Mouse (Mus musculus): ENCODE measurements around the gene Olfr66. TPM values are rescaled to one million over a fixed set of nuclear protein-coding genes. Genes with fewer than 3 reads are reported as not detected.
A peak's percentile ranks its signal among the peaks of the same experiment; 100 is the strongest.

The Olfr66 gene
- polyA plus RNA-seq, 1 experiment from 2014 or later: not detected

DNA sequence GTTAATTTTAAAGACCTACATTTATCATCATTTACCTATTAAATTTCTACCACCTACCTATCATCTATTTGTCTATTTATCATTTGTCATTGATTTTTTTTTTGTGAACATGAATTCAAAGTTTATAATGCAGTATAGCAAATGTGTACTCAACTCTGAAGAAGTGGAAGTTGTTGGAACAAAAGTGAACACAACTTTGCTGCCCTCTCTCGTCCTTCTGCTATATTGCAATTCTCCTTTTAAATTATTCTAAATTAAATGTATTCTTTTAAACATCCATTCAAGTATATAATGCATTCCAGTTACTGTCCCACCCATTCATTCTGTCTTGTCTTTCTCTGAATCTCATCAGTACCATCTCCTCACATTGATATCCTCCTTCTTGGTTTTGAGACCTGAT is 13.0 kb downstream of the Olfr66 start:
- 6% methylated on average over 1 of the region's 1 CpGs for WGBS
- no peak for ATAC-seq (ENCODE audit: low FRiP score, low TSS enrichment)

DNA sequence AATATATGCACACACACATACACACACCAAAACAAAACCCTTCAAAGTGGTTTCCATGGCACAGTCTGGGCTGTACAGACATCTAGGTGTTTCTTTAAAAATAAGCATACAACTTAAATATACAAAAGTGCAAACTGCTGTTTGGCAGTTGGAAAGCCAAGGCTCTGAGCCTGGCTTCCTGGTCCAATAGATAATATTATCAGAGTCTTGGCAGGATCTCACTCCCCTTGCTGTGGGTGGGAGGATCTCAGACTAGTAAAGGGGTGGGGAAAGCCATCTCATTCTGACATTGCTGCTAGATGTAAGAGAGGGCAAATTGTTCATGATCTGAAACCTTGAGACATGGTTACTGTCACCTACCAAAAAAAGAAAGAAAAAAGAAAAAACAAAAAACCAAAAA is 15.4 kb downstream of the Olfr66 start:
- no peaks in the 10 kb centered on the region for H3K36me3 ChIP-seq (ENCODE audit: insufficient read depth, low read length)
- no peaks in the 10 kb centered on the region for H3K4me1 ChIP-seq (ENCODE audit: insufficient read depth, low read length)
- H3K9me3 ChIP-seq (ENCODE audit: low read length): no peaks in the 10 kb centered on the region
- H3K4me2 ChIP-seq (replicated peaks; ENCODE audit: low read depth, low read length): no peak overlapping the region
- H3K27ac ChIP-seq (ENCODE audit: low read length): no peak overlapping the region
- H3K9ac ChIP-seq (replicated peaks; ENCODE audit: low read length): no peak overlapping the region
- ATAC-seq (ENCODE audit: low FRiP score, low TSS enrichment): no peak
- H3K4me3 ChIP-seq (ENCODE audit: low read length): no peak overlapping the region
- no peaks in the 10 kb centered on the region for H3K27me3 ChIP-seq (ENCODE audit: insufficient read depth, low read length)

More for the DNA sequence above, 13.0 kb downstream of the Olfr66 start:
- Histone ChIP-seq H3K9ac (replicated peaks; ENCODE audit: low read length) (no peak overlapping the region), H3K4me2 (replicated peaks; ENCODE audit: low read depth, low read length) (no peak overlapping the region), H3K27ac (ENCODE audit: low read length) (no peak overlapping the region), H3K4me1 (ENCODE audit: insufficient read depth, low read length) (no peaks in the 10 kb centered on the region), H3K9me3 (ENCODE audit: low read length) (no peaks in the 10 kb centered on the region), H3K4me3 (ENCODE audit: low read length) (no peak overlapping the region), H3K36me3 (ENCODE audit: insufficient read depth, low read length) (no peaks in the 10 kb centered on the region), H3K27me3 (ENCODE audit: insufficient read depth, low read length) (no peaks in the 10 kb centered on the region)

DNA sequence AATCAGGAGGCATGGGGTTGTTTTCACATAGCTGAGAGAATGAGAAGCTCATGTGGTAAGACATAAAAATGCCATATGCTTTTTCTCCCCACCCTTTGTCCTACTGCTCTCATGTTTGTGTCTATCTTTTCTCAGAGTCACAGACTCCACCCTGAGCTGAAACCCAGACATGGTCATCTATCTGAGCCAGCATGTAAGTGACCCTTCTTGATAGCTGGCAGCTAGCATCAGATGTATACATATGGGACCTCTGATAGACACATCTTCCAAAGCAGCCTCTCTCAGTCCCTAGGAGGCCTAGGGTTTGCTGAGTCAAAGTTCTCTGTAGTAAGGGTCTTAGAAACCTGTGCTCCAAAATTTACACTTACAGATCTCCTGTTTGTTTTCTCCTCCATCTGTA is 20.3 kb downstream of the Olfr66 start:
- Histone ChIP-seq H3K4me1 (ENCODE audit: insufficient read depth, low read length) (no peaks in the 10 kb centered on the region), H3K27ac (ENCODE audit: low read length) (no peak overlapping the region), H3K4me2 (replicated peaks; ENCODE audit: low read depth, low read length) (no peak overlapping the region), H3K4me3 (ENCODE audit: low read length) (no peak overlapping the region), H3K27me3 (ENCODE audit: insufficient read depth, low read length) (no peaks in the 10 kb centered on the region), H3K36me3 (ENCODE audit: insufficient read depth, low read length) (no peaks in the 10 kb centered on the region), H3K9me3 (ENCODE audit: low read length) (no peaks in the 10 kb centered on the region), H3K9ac (replicated peaks; ENCODE audit: low read length) (no peak overlapping the region)
- peak; percentile 54; the same call in 1 of the 2 replicates for ATAC-seq (ENCODE audit: low FRiP score, low TSS enrichment)

DNA sequence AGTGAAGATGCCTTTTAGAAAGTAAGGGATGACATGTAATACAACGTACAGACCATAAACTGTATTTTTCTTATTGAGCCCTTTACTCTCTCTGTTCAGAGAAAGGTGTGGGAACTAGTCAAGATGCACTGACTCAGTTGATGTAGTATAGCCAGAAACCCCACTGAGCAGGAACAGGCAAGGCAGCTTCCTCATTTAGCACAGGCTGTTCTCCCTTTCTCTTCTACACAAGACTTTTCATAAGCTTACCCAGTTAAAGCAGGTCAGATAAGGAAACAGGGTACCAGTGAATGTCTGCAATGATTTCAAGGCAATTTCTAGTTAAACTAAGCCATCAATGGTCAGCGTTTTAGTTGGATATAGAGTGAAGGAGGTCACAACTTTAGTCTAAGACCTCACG is 24.5 kb downstream of the Olfr66 start:
- no peak overlapping the region for H3K4me3 ChIP-seq (ENCODE audit: low read length)
- no peaks in the 10 kb centered on the region for H3K4me1 ChIP-seq (ENCODE audit: insufficient read depth, low read length)
- H3K9me3 ChIP-seq (ENCODE audit: low read length): no peaks in the 10 kb centered on the region
- no peaks in the 10 kb centered on the region for H3K36me3 ChIP-seq (ENCODE audit: insufficient read depth, low read length)
- WGBS: 83% methylated on average over 3 of the region's 3 CpGs
- H3K27ac ChIP-seq (ENCODE audit: low read length): no peak overlapping the region
- H3K9ac ChIP-seq (replicated peaks; ENCODE audit: low read length): no peak overlapping the region
- ATAC-seq (ENCODE audit: low FRiP score, low TSS enrichment): no peak
- H3K4me2 ChIP-seq (replicated peaks; ENCODE audit: low read depth, low read length): no peak overlapping the region
- no peaks in the 10 kb centered on the region for H3K27me3 ChIP-seq (ENCODE audit: insufficient read depth, low read length)

DNA sequence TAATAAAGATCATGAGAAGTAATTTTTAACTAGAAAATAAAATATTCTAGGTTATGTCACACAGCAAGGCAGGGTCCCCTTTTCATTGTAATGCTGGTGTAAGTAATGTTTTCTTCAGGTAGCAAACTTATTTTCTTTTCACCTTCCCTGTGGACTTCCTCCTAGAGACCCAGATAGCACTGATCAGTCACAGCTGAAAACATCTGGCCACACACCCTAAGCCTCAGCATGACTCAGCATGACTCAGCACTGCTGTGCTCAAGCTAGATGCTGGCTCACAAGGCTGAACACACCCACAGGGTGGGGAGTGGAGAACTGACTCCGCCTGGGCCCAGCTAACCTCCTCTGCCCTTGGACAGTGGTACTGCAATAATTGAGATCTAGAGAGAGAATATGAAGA is 25.2 kb downstream of the Olfr66 start:
- no peaks in the 10 kb centered on the region for H3K4me1 ChIP-seq (ENCODE audit: insufficient read depth, low read length)
- no peaks in the 10 kb centered on the region for H3K27me3 ChIP-seq (ENCODE audit: insufficient read depth, low read length)
- no peak overlapping the region for H3K9ac ChIP-seq (replicated peaks; ENCODE audit: low read length)
- H3K4me3 ChIP-seq (ENCODE audit: low read length): no peak overlapping the region
- no peak overlapping the region for H3K4me2 ChIP-seq (replicated peaks; ENCODE audit: low read depth, low read length)
- 57% methylated on average over 1 of the region's 1 CpGs for WGBS
- no peak overlapping the region for H3K27ac ChIP-seq (ENCODE audit: low read length)
- peak; percentile 67 for ATAC-seq (ENCODE audit: low FRiP score, low TSS enrichment)
- H3K36me3 ChIP-seq (ENCODE audit: insufficient read depth, low read length): no peaks in the 10 kb centered on the region
- H3K9me3 ChIP-seq (ENCODE audit: low read length): no peaks in the 10 kb centered on the region

DNA sequence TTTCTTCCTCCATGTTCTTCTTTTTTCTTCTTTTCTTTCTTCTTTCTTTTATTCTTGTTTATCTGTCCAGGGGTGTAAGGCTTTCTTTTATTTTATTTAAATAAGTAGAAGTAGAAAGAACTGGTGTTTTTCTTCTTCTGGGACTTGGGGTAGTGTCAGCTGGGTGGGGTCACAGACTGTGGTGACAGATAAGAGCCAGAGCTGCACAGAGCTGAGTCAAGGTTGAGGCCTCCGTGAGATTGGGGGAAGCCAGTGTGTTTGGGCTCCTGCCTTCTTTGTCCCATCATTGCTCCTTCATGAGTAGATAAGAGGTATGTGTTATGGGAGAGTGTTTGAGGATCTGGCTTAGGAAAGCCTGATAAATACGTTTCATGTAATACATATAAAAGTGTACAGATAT is 27.0 kb downstream of the Olfr66 start:
- Histone ChIP-seq H3K36me3 (ENCODE audit: insufficient read depth, low read length) (no peaks in the 10 kb centered on the region), H3K27ac (ENCODE audit: low read length) (no peak overlapping the region), H3K9me3 (ENCODE audit: low read length) (no peaks in the 10 kb centered on the region), H3K4me3 (ENCODE audit: low read length) (no peak overlapping the region), H3K27me3 (ENCODE audit: insufficient read depth, low read length) (no peaks in the 10 kb centered on the region), H3K4me2 (replicated peaks; ENCODE audit: low read depth, low read length) (no peak overlapping the region), H3K4me1 (ENCODE audit: insufficient read depth, low read length) (no peaks in the 10 kb centered on the region), H3K9ac (replicated peaks; ENCODE audit: low read length) (no peak overlapping the region)
- no peak for ATAC-seq (ENCODE audit: low FRiP score, low TSS enrichment)
- 80% methylated on average over 2 of the region's 2 CpGs for WGBS

DNA sequence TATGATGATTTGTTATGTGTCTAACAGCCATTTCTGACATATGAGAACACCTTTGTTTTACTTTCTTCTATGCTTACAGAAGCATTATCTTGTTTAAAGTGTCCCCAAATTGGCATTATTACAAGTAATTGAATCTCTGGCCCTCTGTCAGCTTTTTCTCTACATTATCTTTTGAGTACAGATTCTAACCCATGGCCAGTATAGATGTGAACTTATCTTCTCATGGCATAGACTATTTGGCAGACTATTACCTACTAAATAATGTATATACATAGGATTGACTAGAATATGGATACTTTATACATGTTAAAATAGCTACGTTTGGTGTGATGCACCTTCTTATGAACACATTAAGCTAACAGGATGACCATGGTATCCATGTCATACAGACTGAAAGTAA is 31.4 kb downstream of the Olfr66 start:
- Histone ChIP-seq H3K27ac (ENCODE audit: low read length) (no peak overlapping the region), H3K9me3 (ENCODE audit: low read length) (no peaks in the 10 kb centered on the region), H3K4me1 (ENCODE audit: insufficient read depth, low read length) (no peaks in the 10 kb centered on the region), H3K4me2 (replicated peaks; ENCODE audit: low read depth, low read length) (no peak overlapping the region), H3K4me3 (ENCODE audit: low read length) (no peak overlapping the region), H3K27me3 (ENCODE audit: insufficient read depth, low read length) (no peaks in the 10 kb centered on the region), H3K36me3 (ENCODE audit: insufficient read depth, low read length) (no peaks in the 10 kb centered on the region), H3K9ac (replicated peaks; ENCODE audit: low read length) (no peak overlapping the region)
- no peak for ATAC-seq (ENCODE audit: low FRiP score, low TSS enrichment)
- 66% methylated on average over 1 of the region's 1 CpGs for WGBS

DNA sequence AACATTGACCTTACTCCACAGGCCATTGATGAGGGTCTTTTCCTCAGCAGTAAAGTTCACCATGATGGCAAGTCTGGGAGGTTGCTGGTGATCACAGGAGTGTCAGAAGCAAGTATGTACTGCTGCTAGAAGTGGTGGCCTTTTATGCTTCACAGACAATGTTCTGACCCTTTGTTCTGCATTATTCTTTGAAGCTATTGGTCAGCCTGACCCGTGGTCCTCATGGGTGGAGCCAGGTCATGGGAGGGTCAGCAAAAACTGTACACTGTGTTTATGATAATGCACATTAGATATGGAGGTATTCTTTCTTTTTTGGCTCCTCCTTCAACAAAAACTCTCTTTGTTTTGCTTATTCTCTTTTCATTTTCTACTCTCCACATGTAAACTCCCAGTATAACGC is 33.0 kb downstream of the Olfr66 start, which contains the start of gene Hbb-y:
Gene Hbb-y (minus strand): TSS at position 127 of the 400 bp plus-strand sequence.
- Histone ChIP-seq H3K36me3 (ENCODE audit: insufficient read depth, low read length) (no peaks in the 10 kb centered on the region), H3K27me3 (ENCODE audit: insufficient read depth, low read length) (no peaks in the 10 kb centered on the region), H3K9me3 (ENCODE audit: low read length) (no peaks in the 10 kb centered on the region), H3K27ac (ENCODE audit: low read length) (no peak within 1 kb of the TSS), H3K4me2 (replicated peaks; ENCODE audit: low read depth, low read length) (no peak within 1 kb of the TSS), H3K9ac (replicated peaks; ENCODE audit: low read length) (no peak within 1 kb of the TSS), H3K4me1 (ENCODE audit: insufficient read depth, low read length) (no peaks in the 10 kb centered on the region), H3K4me3 (ENCODE audit: low read length) (no peak within 1 kb of the TSS)
- ATAC-seq (ENCODE audit: low FRiP score, low TSS enrichment): no peak
- WGBS: 71% methylated on average over 2 of the region's 2 CpGs

DNA sequence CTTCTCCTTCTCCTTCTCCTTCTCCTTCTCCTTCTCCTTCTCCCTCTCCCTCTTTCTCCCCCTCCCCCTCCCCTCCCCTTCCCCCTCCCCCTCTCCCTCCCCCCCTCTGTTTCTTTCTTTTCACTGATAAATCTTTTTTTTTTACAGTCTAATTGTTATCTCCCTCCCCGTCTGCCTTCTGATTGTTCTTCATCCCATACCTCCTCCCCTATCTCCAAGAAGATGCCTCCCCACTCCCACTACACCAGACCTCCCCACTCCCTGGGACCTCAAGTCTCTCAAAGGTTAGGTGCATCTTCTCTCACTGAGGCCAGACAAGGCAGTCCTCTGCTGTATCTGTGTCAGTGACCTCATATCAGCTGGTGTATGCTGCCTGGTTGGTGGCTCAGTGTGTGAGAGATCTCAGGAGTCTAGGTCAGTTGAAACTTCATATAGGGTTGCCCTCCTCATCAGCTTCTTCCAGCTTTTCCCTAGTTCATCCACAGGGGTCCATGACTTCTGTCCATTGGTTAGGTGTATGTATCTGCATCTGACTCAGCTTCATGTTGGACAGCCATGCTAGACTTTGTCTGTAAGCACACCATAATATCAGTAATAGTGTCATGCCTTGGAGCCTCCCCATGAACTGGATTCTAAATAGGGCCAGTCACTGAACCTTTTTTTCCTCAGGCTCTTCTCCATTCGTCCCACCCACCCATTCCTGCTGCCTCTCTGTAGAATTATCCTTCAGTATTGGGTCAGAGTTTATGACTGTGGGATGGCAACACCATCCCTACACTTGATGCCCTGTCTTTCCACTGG is 41.3 kb downstream of the Olfr66 start:
- Histone ChIP-seq H3K4me1 (ENCODE audit: insufficient read depth, low read length) (no peaks in the 10 kb centered on the region), H3K9me3 (ENCODE audit: low read length) (no peaks in the 10 kb centered on the region), H3K4me3 (ENCODE audit: low read length) (no peak overlapping the region), H3K4me2 (replicated peaks; ENCODE audit: low read depth, low read length) (no peak overlapping the region), H3K27me3 (ENCODE audit: insufficient read depth, low read length) (no peaks in the 10 kb centered on the region), H3K9ac (replicated peaks; ENCODE audit: low read length) (no peak overlapping the region), H3K27ac (ENCODE audit: low read length) (no peak overlapping the region), H3K36me3 (ENCODE audit: insufficient read depth, low read length) (no peaks in the 10 kb centered on the region)
- ATAC-seq (ENCODE audit: low FRiP score, low TSS enrichment): no peak
- 43% methylated on average over 2 of the region's 2 CpGs for WGBS

DNA sequence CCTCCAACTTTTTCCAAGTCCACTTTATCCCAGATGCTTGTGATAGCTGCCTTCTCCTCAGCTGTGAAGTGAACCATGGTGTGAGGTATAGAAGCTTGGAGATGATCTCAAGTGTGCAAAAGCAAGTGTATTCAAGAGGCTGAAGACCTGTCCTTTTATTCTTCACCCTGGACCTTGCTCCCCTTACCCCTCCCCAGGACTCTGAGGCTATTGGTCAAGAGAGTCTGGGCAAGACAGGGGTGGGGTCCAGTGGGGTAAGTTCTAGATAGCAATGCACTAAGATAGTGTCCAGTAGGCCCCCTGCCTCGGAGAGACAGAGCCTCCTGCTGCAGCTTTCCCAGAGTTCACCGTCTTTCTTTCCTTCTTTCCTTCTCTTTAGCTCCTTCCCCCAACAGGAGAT is 43.0 kb downstream of the Olfr66 start, which contains the start of gene Hbb-bh1:
Gene Hbb-bh1 (minus strand): TSS at position 131 of the 400 bp plus-strand sequence.
- Histone ChIP-seq H3K36me3 (ENCODE audit: insufficient read depth, low read length) (no peaks in the 10 kb centered on the region), H3K9me3 (ENCODE audit: low read length) (no peaks in the 10 kb centered on the region), H3K27me3 (ENCODE audit: insufficient read depth, low read length) (no peaks in the 10 kb centered on the region), H3K4me2 (replicated peaks; ENCODE audit: low read depth, low read length) (no peak within 1 kb of the TSS), H3K9ac (replicated peaks; ENCODE audit: low read length) (no peak within 1 kb of the TSS), H3K4me1 (ENCODE audit: insufficient read depth, low read length) (no peaks in the 10 kb centered on the region), H3K27ac (ENCODE audit: low read length) (no peak within 1 kb of the TSS), H3K4me3 (ENCODE audit: low read length) (no peak within 1 kb of the TSS)
- 89% methylated on average over 2 of the region's 2 CpGs for WGBS
- ATAC-seq (ENCODE audit: low FRiP score, low TSS enrichment): no peak
